Comparison of ENCODE assay signal across 20 mouse cellular contexts in the genomic region with DNA sequence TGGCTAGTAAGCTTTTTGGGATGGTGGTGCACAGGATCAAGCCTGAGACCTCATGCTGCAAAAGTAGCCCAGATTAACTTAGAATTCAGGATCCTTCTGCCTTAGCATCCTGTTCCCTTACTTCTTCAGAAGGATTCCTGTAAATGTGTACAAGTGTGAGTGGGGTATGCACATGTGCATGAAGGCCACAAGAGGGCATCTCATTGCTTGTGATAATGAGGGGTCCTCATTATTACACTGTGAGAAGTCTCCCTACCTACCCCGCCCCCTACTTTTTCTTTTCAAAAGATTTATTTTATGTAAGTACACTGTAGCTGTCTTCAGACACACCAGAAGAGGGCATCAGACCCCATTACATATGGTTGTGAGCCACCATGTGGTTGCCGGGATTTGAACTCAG. TPM values are rescaled to one million over a fixed set of nuclear protein-coding genes. Genes with fewer than 3 reads are reported as not detected.
A peak's percentile ranks its signal among the peaks of the same experiment; 100 is the strongest.
DNase-seq lines count a peak whose midpoint lies in the region; ATAC-seq and TF ChIP-seq lines count a peak whose summit lies in the region.
"Had no signal": no experiment of that assay in that cellular context is flagged by ENCODE, and none has a peak within 500 bp of the region (broad histone marks: within the 10 kb centered on the region; RNA-seq: fewer than 3 reads in every experiment).

No protein-coding gene starts in this region.

- no peaks in the 10 kb centered on the region; the same call in 1 of the 2 replicates for H3K36me3 ChIP-seq in hindbrain, postnatal 0 days (ENCODE audit: insufficient read depth, low read length)
- H3K36me3 ChIP-seq in hindbrain, embryonic 12.5 days, result peaks cover 34% of the 10 kb centered on the region
- peaks cover 11 to 41% of the 10 kb centered on the region in 2 experiments for H3K36me3 ChIP-seq in CH12.LX (replicated peaks in 1 of 2; ENCODE audit: control insufficient read depth in 1 of 2, insufficient read depth in 1 of 2, low read length in 1 of 2)

- no peak overlapping the region for H3K4me3 ChIP-seq in hindbrain, postnatal 0 days (ENCODE audit: low read length)
- H3K4me3 ChIP-seq in hindbrain, embryonic 12.5 days, result no peak overlapping the region
- H3K4me3 ChIP-seq in left cerebral cortex, adult 2 months, result no peak overlapping the region
- no peak overlapping the region for H3K4me3 ChIP-seq in CH12.LX (replicated peaks in 1 of 3; ENCODE audit: low read depth in 2 of 3, low read length in 2 of 3, poor library complexity in 1 of 3)
- H3K4me3 ChIP-seq: forebrain, embryonic 13.5 days; limb, embryonic 13.5 days; liver, embryonic 13.5 days; midbrain, embryonic 10.5 days had no signal

- no peaks in the 10 kb centered on the region for H3K79me2 ChIP-seq in CH12.LX (replicated peaks; ENCODE audit: control insufficient read depth, extremely low read depth, insufficient read depth, poor library complexity, severe bottlenecking)

- H3K27me3 ChIP-seq in hindbrain, postnatal 0 days (ENCODE audit: insufficient read depth, low read length), result no peaks in the 10 kb centered on the region
- 0 out of 2 replicates have a peak, but pooled peaks cover 1% of the 10 kb centered on the region for H3K27me3 ChIP-seq in hindbrain, embryonic 12.5 days
- H3K27me3 ChIP-seq in CH12.LX (replicated peaks), result peaks cover 2% of the 10 kb centered on the region
- H3K27me3 ChIP-seq: forebrain, embryonic 13.5 days; limb, embryonic 13.5 days; Patski had no signal

- no peak for TF ChIP-seq POLR2A in CH12.LX (IDR thresholded peaks at IDR 0.05; ENCODE audit: low read depth, low read length)

- TF ChIP-seq RAD21 in CH12.LX (IDR thresholded peaks at IDR 0.05; ENCODE audit: low read depth, low read length), result no peak

- H3K9ac ChIP-seq in hindbrain, postnatal 0 days (replicated peaks; ENCODE audit: low read length), result no peak overlapping the region
- H3K9ac ChIP-seq in hindbrain, embryonic 12.5 days, result no peak overlapping the region
- H3K9ac ChIP-seq in CH12.LX (ENCODE audit: insufficient read depth, low read depth), result no peak overlapping the region
- H3K9ac ChIP-seq: forebrain, embryonic 13.5 days; hindbrain, embryonic 14.5 days; limb, embryonic 13.5 days; liver, embryonic 13.5 days had no signal

- H3K9me3 ChIP-seq in hindbrain, postnatal 0 days (ENCODE audit: low read length), result no peaks in the 10 kb centered on the region
- no peaks in the 10 kb centered on the region for H3K9me3 ChIP-seq in hindbrain, embryonic 12.5 days (replicated peaks)
- H3K9me3 ChIP-seq in CH12.LX (replicated peaks; ENCODE audit: low read length), result no peaks in the 10 kb centered on the region
- H3K9me3 ChIP-seq: forebrain, embryonic 13.5 days; limb, embryonic 13.5 days; liver, embryonic 13.5 days; midbrain, embryonic 10.5 days had no signal

- in situ Hi-C loops in CH12.LX (cut with MboI; ENCODE audit: low pct_ligation_motif_present, low pct_unique_long_range_greater_than_20kb, low sequenced_read_pairs), result no loop called here

- peak; percentile 25 for DNase-seq in hindbrain, postnatal 0 days (ENCODE audit: low spot score)
- no peak for DNase-seq in left cerebral cortex, adult 2 months (ENCODE audit: extremely low spot score in 1 of 2, low spot score in 2 of 2)
- no peak for DNase-seq in left cerebral cortex, postnatal 25 days (ENCODE audit: low spot score in 2 of 2)
- DNase-seq in A20 (ENCODE audit: low read depth, low spot score) (peak; percentile 22), CH12.LX (ENCODE audit: extremely low read depth) (no peak)
- DNase-seq in c-Kit-positive CD71-positive TER-119-positive erythroid progenitor cells, embryonic 14.5 days (ENCODE audit: low spot score), result no peak
- no peak for DNase-seq in adrenal gland, postnatal 4 days (ENCODE audit: low spot score in 2 of 2)
- DNase-seq: cerebellum, postnatal 36 days; gastrocnemius, postnatal 14 days; heart, adult 11 months; heart, postnatal 36 days; kidney, postnatal 10 days; layer of hippocampus, postnatal 36 days; liver, embryonic 13.5 days had no signal

- dilution Hi-C loops in CH12.LX (cut with MboI; ENCODE audit: extremely low pct_ligation_motif_present, extremely low pct_unique_long_range_greater_than_20kb, low sequenced_read_pairs), result no loop called here

- TF ChIP-seq CTCF in hindbrain, postnatal 0 days (IDR thresholded peaks at IDR 0.05; ENCODE audit: low read depth), result peak; percentile 56
- peak; percentile 17 for TF ChIP-seq CTCF in left cerebral cortex, adult 2 months (IDR thresholded peaks at IDR 0.05)
- TF ChIP-seq CTCF in CH12.LX (conservative IDR thresholded peaks at IDR 0.05 in 1 of 2, IDR thresholded peaks at IDR 0.05 in 1 of 2; ENCODE audit: low read depth in 2 of 2, low read length in 2 of 2), result peak; percentile 6 to 42; a peak in 2 of 4 replicates

- no peak for ATAC-seq in hindbrain, postnatal 0 days
- ATAC-seq in hindbrain, embryonic 12.5 days (ENCODE audit: low FRiP score), result no peak
- ATAC-seq: forebrain, embryonic 13.5 days; Patski had no signal

- intact Hi-C loops in left cerebral cortex, adult 2 months (cut with DNase I), result no loop called here
- intact Hi-C loops in left cerebral cortex, postnatal 25 days (cut with DNase I), result no loop called here

- no peak for TF ChIP-seq EP300 in CH12.LX (IDR thresholded peaks at IDR 0.05; ENCODE audit: low read length)

- H3K27ac ChIP-seq in hindbrain, postnatal 0 days, result no peak overlapping the region
- no peak overlapping the region for H3K27ac ChIP-seq in hindbrain, embryonic 12.5 days
- no peak overlapping the region for H3K27ac ChIP-seq in left cerebral cortex, adult 2 months
- no peak overlapping the region for H3K27ac ChIP-seq in CH12.LX (ENCODE audit: insufficient read depth, low read depth)
- H3K27ac ChIP-seq: forebrain, embryonic 13.5 days; hindbrain, embryonic 14.5 days; limb, embryonic 13.5 days; liver, embryonic 13.5 days; midbrain, embryonic 10.5 days had no signal

- no peak overlapping the region for H3K4me2 ChIP-seq in hindbrain, postnatal 0 days (ENCODE audit: low read depth, low read length)
- H3K4me2 ChIP-seq in hindbrain, embryonic 12.5 days (replicated peaks), result no peak overlapping the region
- H3K4me2 ChIP-seq in CH12.LX (ENCODE audit: insufficient read depth, low read depth, poor library complexity, severe bottlenecking), result no peak overlapping the region
- H3K4me2 ChIP-seq: forebrain, embryonic 13.5 days; hindbrain, embryonic 14.5 days; limb, embryonic 13.5 days; liver, embryonic 13.5 days had no signal

- WGBS in hindbrain, postnatal 0 days, result 91% methylated on average over 2 of the region's 2 CpGs
- WGBS in hindbrain, embryonic 12.5 days, result 96% methylated on average over 2 of the region's 2 CpGs

- no peaks in the 10 kb centered on the region for H3K4me1 ChIP-seq in hindbrain, postnatal 0 days (ENCODE audit: insufficient read depth, low read length)
- peaks cover 17% of the 10 kb centered on the region for H3K4me1 ChIP-seq in hindbrain, embryonic 12.5 days
- H3K4me1 ChIP-seq in CH12.LX (ENCODE audit: control insufficient read depth in 1 of 2, insufficient read depth in 2 of 2), result 0 out of 4 replicates have a peak, but pooled peaks cover 0 to 3% of the 10 kb centered on the region in 2 experiments

RNA-seq across cellular contexts. Expression of gene Rdh5, which starts 7.1 kb away (rescaled TPM):
- 22.6 and 24.8 TPM in 2 replicates for total RNA-seq in hindbrain, postnatal 0 days (2014; rRNA removed)
- 21.0 and 29.2 TPM in 2 replicates for polyA plus RNA-seq in hindbrain, postnatal 0 days (2015; fragmentation: Nextera tagmentation; extraction: Ambion mirVana)
- polyA plus RNA-seq in hindbrain, embryonic 12.5 days (2016; fragmentation: Nextera tagmentation; extraction: Ambion mirVana), result 11.3 and 15.7 TPM in 2 replicates
- total RNA-seq in left cerebral cortex, adult 2 months (2021), result 1 to 10 TPM; 6.5 to 7.4 TPM
- 1 to 10 TPM; 6.0 to 8.2 TPM for total RNA-seq in left cerebral cortex, postnatal 25 days (2021)
- total RNA-seq in CH12.LX (2012; rRNA removed), result 2.6 and 4.3 TPM in 2 replicates
- 3.8 and 5.2 TPM in 2 replicates for total RNA-seq in CH12.LX (2014; rRNA removed)
- 4.6 and 6.2 TPM in 2 replicates for polyA plus RNA-seq in CH12.LX (2012; ENCODE audit: insufficient read length, low read depth)
- total RNA-seq in adrenal gland, postnatal 4 days (2021), result 10 to 100 TPM; 13.5 to 24.2 TPM

RNA-seq across cellular contexts. Expression of gene Bloc1s1, which starts 8.3 kb away (rescaled TPM):
- 70.9 and 97.6 TPM in 2 replicates for total RNA-seq in hindbrain, postnatal 0 days (2014; rRNA removed)
- 292 and 298 TPM in 2 replicates for polyA plus RNA-seq in hindbrain, postnatal 0 days (2015; fragmentation: Nextera tagmentation; extraction: Ambion mirVana)
- 210 and 235 TPM in 2 replicates for polyA plus RNA-seq in hindbrain, embryonic 12.5 days (2016; fragmentation: Nextera tagmentation; extraction: Ambion mirVana)
- total RNA-seq in left cerebral cortex, adult 2 months (2021), result 10 to 100 TPM; 78.8 to 80.8 TPM
- total RNA-seq in left cerebral cortex, postnatal 25 days (2021), result 10 to 100 TPM; 81.4 to 86.2 TPM
- total RNA-seq in CH12.LX (2012; rRNA removed) (67.8 and 74.4 TPM in 2 replicates), CH12.LX (2014; rRNA removed) (33.6 and 34.1 TPM in 2 replicates)
- 37.1 and 46.9 TPM in 2 replicates for polyA plus RNA-seq in CH12.LX (2012; ENCODE audit: insufficient read length, low read depth)
- 100 to 1,000 TPM; 158 to 168 TPM for total RNA-seq in adrenal gland, postnatal 4 days (2021)

RNA-seq across cellular contexts. Expression of gene Cd63, which starts 14.8 kb away (rescaled TPM):
- 35.2 and 40.9 TPM in 2 replicates for total RNA-seq in hindbrain, postnatal 0 days (2014; rRNA removed)
- 417 and 436 TPM in 2 replicates for polyA plus RNA-seq in hindbrain, postnatal 0 days (2015; fragmentation: Nextera tagmentation; extraction: Ambion mirVana)
- 258 and 273 TPM in 2 replicates for polyA plus RNA-seq in hindbrain, embryonic 12.5 days (2016; fragmentation: Nextera tagmentation; extraction: Ambion mirVana)
- total RNA-seq in left cerebral cortex, adult 2 months (2021), result 10 to 100 TPM; 63.7 to 73.3 TPM
- total RNA-seq in left cerebral cortex, postnatal 25 days (2021), result 10 to 100 TPM; 65.0 to 74.0 TPM
- total RNA-seq in CH12.LX (2012; rRNA removed), result 0.34 TPM in 1 of 2 replicates, not detected in the other
- total RNA-seq in CH12.LX (2014; rRNA removed), result not detected in 2 replicates
- 0.55 TPM in 1 of 2 replicates, not detected in the other for polyA plus RNA-seq in CH12.LX (2012; ENCODE audit: insufficient read length, low read depth)
- 100 to 1,000 TPM; 304 to 317 TPM for total RNA-seq in adrenal gland, postnatal 4 days (2021)

RNA-seq across cellular contexts. Expression of gene Itga7, which starts 18.1 kb away (rescaled TPM):
- total RNA-seq in hindbrain, postnatal 0 days (2014; rRNA removed), result 29.0 and 30.6 TPM in 2 replicates
- polyA plus RNA-seq in hindbrain, postnatal 0 days (2015; fragmentation: Nextera tagmentation; extraction: Ambion mirVana), result 15.1 and 16.9 TPM in 2 replicates
- 3.6 and 4.4 TPM in 2 replicates for polyA plus RNA-seq in hindbrain, embryonic 12.5 days (2016; fragmentation: Nextera tagmentation; extraction: Ambion mirVana)
- total RNA-seq in left cerebral cortex, adult 2 months (2021), result 10 to 100 TPM; 13.2 to 16.3 TPM
- total RNA-seq in left cerebral cortex, postnatal 25 days (2021), result 10 to 100 TPM; 12.4 to 15.5 TPM
- total RNA-seq in CH12.LX (2012; rRNA removed) (0.34 and 0.64 TPM in 2 replicates), CH12.LX (2014; rRNA removed) (0.14 and 0.55 TPM in 2 replicates)
- polyA plus RNA-seq in CH12.LX (2012; ENCODE audit: insufficient read length, low read depth), result 0.63 and 0.74 TPM in 2 replicates
- total RNA-seq in adrenal gland, postnatal 4 days (2021), result 10 to 100 TPM; 13.9 to 17.2 TPM

RNA-seq across cellular contexts. Expression of gene Gdf11, which starts 24.0 kb away (rescaled TPM):
- total RNA-seq in hindbrain, postnatal 0 days (2014; rRNA removed), result 15.9 and 18.8 TPM in 2 replicates
- polyA plus RNA-seq in hindbrain, postnatal 0 days (2015; fragmentation: Nextera tagmentation; extraction: Ambion mirVana), result 6.7 and 7.6 TPM in 2 replicates
- 10.7 and 11.5 TPM in 2 replicates for polyA plus RNA-seq in hindbrain, embryonic 12.5 days (2016; fragmentation: Nextera tagmentation; extraction: Ambion mirVana)
- total RNA-seq in left cerebral cortex, adult 2 months (2021), result 10 to 100 TPM; 13.1 to 15.3 TPM
- total RNA-seq in left cerebral cortex, postnatal 25 days (2021), result 10 to 100 TPM; 12.8 to 14.9 TPM
- total RNA-seq in CH12.LX (2012; rRNA removed), result 4.5 and 5.4 TPM in 2 replicates
- total RNA-seq in CH12.LX (2014; rRNA removed), result 3.4 and 4.3 TPM in 2 replicates
- polyA plus RNA-seq in CH12.LX (2012; ENCODE audit: insufficient read length, low read depth), result 7.3 and 7.4 TPM in 2 replicates
- 1 to 10 TPM; 5.1 to 8.9 TPM for total RNA-seq in adrenal gland, postnatal 4 days (2021)

Comparison
In these comparisons a context has a peak if more than half of its experiments do, and no peak if none do; other contexts are left out.
1. DNase-seq: peak in hindbrain, postnatal 0 days (single experiment) and A20 (single experiment); none in left cerebral cortex, adult 2 months (0 of 2), left cerebral cortex, postnatal 25 days (0 of 2), CH12.LX (single experiment), c-Kit-positive CD71-positive TER-119-positive erythroid progenitor cells, embryonic 14.5 days (single experiment) and adrenal gland, postnatal 4 days (0 of 2).
2. RNA of gene Cd63, which starts 14.8 kb away (total RNA-seq): 304 to 317 TPM in adrenal gland, postnatal 4 days, 65.0 to 74.0 TPM in left cerebral cortex, postnatal 25 days, 63.7 to 73.3 TPM in left cerebral cortex, adult 2 months and 35.2 to 40.9 TPM in hindbrain, postnatal 0 days; 0.34 TPM in CH12.LX; every median in the first group is over 10 times any median in the second.
3. Peak in every context shown above with its lines, with median percentiles within 50 percentile points of each other: CTCF ChIP-seq.